Mouse (Mus musculus) C2C12 (cell line): ENCODE data around the gene 9330159F19Rik. TPM values are rescaled to one million over a fixed set of nuclear protein-coding genes. Genes with fewer than 3 reads are reported as not detected.
A peak's percentile ranks its signal among the peaks of the same experiment; 100 is the strongest.

Experiments used
- H3K27me3 ChIP-seq: one replicate; pipeline ENCODE4 v1.6.1; 2011; ENCODE audit not compliant: control insufficient read depth, insufficient read depth, insufficient read length
- H3K36me3 ChIP-seq: one replicate; pipeline ENCODE4 v1.6.1; 2011; ENCODE audit not compliant: control insufficient read depth, insufficient read depth
- H3K4me3 ChIP-seq: one replicate; pipeline ENCODE4 v1.5.1; 2011; ENCODE audit warnings: mild to moderate bottlenecking, control low read depth; ENCODE audit not compliant: poor library complexity, insufficient read depth, severe bottlenecking
- H3K79me2 ChIP-seq: one replicate; pipeline ENCODE4 v1.6.1; 2011; ENCODE audit not compliant: control insufficient read depth, insufficient read depth
- H3K79me3 ChIP-seq: one replicate; pipeline ENCODE4 v1.6.1; 2011; ENCODE audit warnings: low read depth, control low read depth
- H3ac ChIP-seq: one replicate; pipeline ENCODE3; 2011; ENCODE audit warnings: low read depth; ENCODE audit not compliant: control insufficient read depth, insufficient read length
- CEBPB ChIP-seq: IDR thresholded peaks from one replicate; pipeline ENCODE4 v1.6.1; 2011; ENCODE audit warnings: low read depth, mild to moderate bottlenecking, control low read depth, moderate library complexity
- CTCF ChIP-seq: IDR thresholded peaks from one replicate; pipeline ENCODE4 v1.5.1; 2011; ENCODE audit not compliant: control insufficient read depth, insufficient read depth, insufficient read length
- FOSL1 ChIP-seq: IDR thresholded peaks from one replicate; pipeline ENCODE4 v1.8.0; 2011; ENCODE audit warnings: mild to moderate bottlenecking, low read length; ENCODE audit not compliant: poor library complexity, insufficient read depth, severe bottlenecking
- MAX ChIP-seq: IDR thresholded peaks from one replicate; pipeline ENCODE4 v1.6.1; 2011; ENCODE audit warnings: mild to moderate bottlenecking, control low read depth
- MYOD1 ChIP-seq: IDR thresholded peaks from one replicate; pipeline ENCODE4 v1.6.1; 2011; ENCODE audit warnings: low read depth; ENCODE audit not compliant: control insufficient read depth, insufficient read length
- MYOG ChIP-seq: IDR thresholded peaks from one replicate; pipeline ENCODE4 v1.6.1; 2011; ENCODE audit not compliant: control insufficient read depth, insufficient read length; ENCODE audit errors: extremely low read depth
- USF1 ChIP-seq: IDR thresholded peaks from one replicate; pipeline ENCODE4 v1.6.1; 2011; ENCODE audit warnings: low read depth, mild to moderate bottlenecking, control low read depth, moderate library complexity
- polyA plus RNA-seq: library from polyadenylated mRNA; unstranded; fragments of >200 nt; fragmentation: generic; extraction: Trizol; gene quantifications from one replicate; pipeline ENCODE4 v1.2.1, GENCODE M21; 2012; ENCODE audit warnings: missing spikeins

9330159F19Rik gene
- polyA plus RNA-seq, 1 experiment, result 1.0 TPM

DNA sequence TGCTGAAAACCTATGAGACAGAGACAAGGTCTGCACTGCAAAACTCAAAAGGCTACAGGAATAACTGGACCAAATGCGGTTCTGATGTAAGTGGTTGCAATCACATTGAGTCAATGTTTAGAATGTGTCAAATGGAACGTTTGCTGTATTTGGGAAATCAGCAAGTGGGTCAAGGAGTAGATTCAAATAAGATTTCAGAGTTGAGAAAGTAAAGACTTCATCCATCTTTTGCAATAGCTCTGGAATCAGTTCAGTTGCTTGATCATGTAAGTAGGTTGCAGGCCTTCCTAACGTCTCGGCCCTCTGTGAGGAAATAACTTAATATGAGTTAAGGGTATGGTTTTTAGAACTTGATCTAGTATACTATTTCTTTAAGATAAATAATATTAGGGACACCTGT is 13.9 kb downstream of the 9330159F19Rik start:
- Histone ChIP-seq H3K4me3 (no peak overlapping the region), H3K79me3 (no peaks in the 10 kb centered on the region), H3ac (no peak overlapping the region), H3K27me3 (no peaks in the 10 kb centered on the region), H3K36me3 (peaks cover 31% of the 10 kb centered on the region), H3K79me2 (no peaks in the 10 kb centered on the region)
- TF ChIP-seq CEBPB (peak; percentile 28), USF1 (no peak), MAX (no peak)

DNA sequence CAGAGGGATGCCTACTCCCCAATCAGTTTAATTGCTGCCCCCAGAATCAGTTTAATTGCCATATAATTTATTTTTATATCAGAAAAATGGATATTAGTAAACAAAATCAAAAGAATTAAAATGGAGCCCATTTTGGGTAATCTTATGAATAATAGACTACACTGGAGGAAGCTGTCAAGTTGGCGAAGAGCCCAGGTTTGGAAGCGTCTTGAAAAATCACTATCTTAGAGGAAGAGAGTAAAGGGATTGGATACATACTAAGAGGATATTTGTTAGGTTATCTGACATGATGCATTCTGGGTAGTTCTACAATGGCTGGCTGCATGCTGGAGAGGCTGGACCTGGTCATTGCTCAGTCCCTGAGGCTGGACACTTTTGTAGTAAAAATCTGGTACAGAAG is 19.8 kb downstream of the 9330159F19Rik start:
- H3K27me3 ChIP-seq, result no peaks in the 10 kb centered on the region
- no peaks in the 10 kb centered on the region for H3K79me3 ChIP-seq
- H3K79me2 ChIP-seq, result no peaks in the 10 kb centered on the region
- H3K4me3 ChIP-seq, result no peak overlapping the region
- no peak overlapping the region for H3ac ChIP-seq
- TF ChIP-seq MYOG (no peak), MAX (no peak), USF1 (no peak), CEBPB (no peak), CTCF (no peak), MYOD1 (no peak), FOSL1 (no peak)
- H3K36me3 ChIP-seq, result no peaks in the 10 kb centered on the region

Other genes starting within 250 kb of the 9330159F19Rik start
- gene 2310057J18Rik, start 225.3 kb upstream of the 9330159F19Rik start, polyA plus RNA-seq, result not detected
- gene Soga3, start 67.8 kb upstream of the 9330159F19Rik start, polyA plus RNA-seq, result 2.8 TPM
- gene Gm49353, start 12.7 kb upstream of the 9330159F19Rik start, polyA plus RNA-seq, result 0.14 TPM
- 6.8 TPM for gene Echdc1, start 101.6 kb downstream of the 9330159F19Rik start, polyA plus RNA-seq
- 15.9 TPM for gene Rnf146, start 150.8 kb downstream of the 9330159F19Rik start, polyA plus RNA-seq